Mouse (Mus musculus): ENCODE data around the gene Gramd4.

Gramd4 gene

DNA sequence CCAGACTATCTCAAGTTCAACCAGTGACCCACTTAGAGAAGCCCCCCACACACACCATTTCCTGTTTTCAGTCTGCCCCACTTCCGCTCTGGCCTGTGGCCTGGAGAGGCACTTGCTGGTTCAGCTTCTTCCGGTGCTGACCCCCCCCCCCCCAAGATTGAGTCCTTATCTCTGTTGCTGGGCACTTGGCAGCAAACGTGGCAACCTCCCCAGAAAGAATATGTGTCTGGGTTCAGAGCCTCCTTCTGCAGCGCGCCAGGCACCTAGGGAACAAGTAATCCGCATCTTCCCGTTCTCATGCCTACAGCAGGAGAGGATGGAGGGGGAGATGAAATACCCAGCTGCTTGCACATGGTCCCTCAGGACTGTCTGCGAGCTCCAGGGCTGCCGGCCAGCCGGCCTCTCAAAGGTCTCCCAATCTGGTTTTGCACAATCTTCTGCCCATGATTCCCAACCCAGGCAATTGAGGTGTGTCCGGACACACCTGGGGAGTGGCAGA, 124.5 kb downstream of the Gramd4 start:
- DNase-seq (ENCODE audit: low spot score in 2 of 2): no peak

GRCm38 (mm10) chr15:86182646-86183045, 125.2 kb downstream of the Gramd4 start:
- peak in 1 of 2 experiments; percentile 37 for DNase-seq (ENCODE audit: low spot score in 2 of 2)

DNA sequence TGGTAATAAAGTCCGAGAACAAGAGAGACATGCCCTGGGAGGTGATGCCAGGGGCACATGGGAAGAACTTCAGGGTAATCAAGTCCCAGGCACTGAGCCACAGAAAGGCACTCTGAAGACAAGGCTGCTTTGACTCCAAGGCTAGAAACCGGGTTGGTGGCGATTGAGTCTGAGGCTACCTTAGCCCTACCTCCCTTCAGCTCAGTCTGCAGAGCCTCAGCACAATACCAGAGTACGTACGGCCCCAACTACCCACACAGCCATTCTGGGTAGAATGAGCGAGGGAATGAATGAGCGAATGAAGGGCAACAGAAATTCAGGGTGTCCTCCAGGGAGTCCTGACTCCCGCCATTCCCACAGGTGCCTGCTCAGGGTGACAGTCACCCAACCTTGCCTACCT, 126.0 kb downstream of the Gramd4 start:
- no peak for DNase-seq (ENCODE audit: low spot score in 2 of 2)

DNA sequence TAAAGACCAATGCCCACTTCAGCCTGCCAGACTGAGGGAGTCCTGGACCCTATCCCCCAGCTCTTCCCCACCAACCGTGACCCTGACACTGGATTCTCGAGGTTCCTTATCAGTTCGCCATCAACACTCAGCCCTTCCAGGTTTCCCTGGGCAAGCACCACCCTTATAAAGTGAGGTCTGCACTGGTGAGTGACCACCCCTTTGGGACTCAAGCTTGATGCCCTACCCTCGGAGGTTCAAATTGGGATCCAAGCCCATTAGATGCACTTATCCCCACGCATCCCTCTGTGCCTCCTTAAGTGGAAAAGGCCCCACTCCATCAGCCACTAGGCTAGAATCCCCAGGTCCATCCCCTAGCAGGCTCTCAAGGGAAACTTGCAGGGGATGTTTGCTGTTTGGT, 126.6 kb downstream of the Gramd4 start:
- no peak for DNase-seq (ENCODE audit: low spot score in 2 of 2)

- DNase-seq (ENCODE audit: low spot score in 2 of 2): no peak
Measured at GRCm38 (mm10) chr15:86184851-86185688, 127.6 kb downstream of the Gramd4 start.

GRCm38 (mm10) chr15:86185689-86186569, 128.4 kb downstream of the Gramd4 start, which contains the start of gene Cerk:
Gene Cerk (minus strand): TSS chr15:86186141.
- peak; percentile 66 to 83 for DNase-seq (ENCODE audit: low spot score in 2 of 2)

DNA sequence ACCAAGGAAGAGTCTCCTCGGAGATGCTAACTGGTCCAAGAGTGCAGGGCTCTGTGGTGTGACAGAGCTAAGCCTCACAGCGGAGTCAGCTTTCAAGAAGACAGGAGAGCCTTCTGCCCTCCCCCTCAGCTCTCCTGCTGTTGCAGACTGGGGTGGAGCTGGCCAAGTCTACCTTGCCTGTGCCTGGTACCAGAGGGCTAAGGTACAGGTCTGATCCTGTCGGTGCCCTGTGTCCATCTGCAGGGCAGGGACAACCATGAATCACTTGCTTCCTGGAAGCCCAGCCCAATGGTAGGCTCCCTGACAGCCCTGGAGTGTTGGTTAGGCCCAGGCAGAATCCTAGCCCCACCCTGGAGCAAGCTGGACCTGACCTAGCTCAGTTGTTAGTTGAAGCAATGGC, 129.2 kb downstream of the Gramd4 start:
- DNase-seq (ENCODE audit: low spot score in 2 of 2): no peak
